Mouse (Mus musculus): ENCODE measurements at regions not wholly inside any gene's neighbourhood (a gene's known extent, or its start where the extent isn't known, plus 50 kb on each side); places are given as distances from the start of the nearest gene placed in this dataset.

DNA sequence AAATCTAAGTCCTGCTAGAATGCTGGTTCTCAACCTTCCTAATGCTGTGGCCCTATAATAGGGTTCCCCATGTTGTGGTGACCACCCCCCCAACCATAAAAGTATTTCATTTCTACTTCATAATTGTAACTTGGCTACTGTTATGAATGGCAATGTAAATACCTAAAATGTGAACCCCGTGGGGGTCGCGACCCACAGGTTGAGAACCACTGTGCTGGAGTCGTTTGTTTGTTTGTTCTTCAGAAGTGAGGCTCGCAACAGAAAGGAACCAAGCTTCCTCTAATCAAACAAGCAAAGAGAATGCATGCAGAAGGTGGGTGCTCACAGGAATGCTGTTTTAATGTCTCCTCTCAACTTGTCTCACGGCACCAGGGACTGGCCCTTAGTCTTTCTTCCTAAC lies 166.4 kb upstream of the Elac2 start:
- Histone ChIP-seq H3K4me1 (no peaks in the 10 kb centered on the region), H3K27ac (no peak overlapping the region), H3K4me2 (no peak overlapping the region), H3K36me3 (no peaks in the 10 kb centered on the region), H3K4me3 (replicated peaks) (no peak overlapping the region), H3K27me3 (replicated peaks) (no peaks in the 10 kb centered on the region), H3K9me3 (no peaks in the 10 kb centered on the region), H3K9ac (no peak overlapping the region)
- WGBS: 69% methylated on average over 6 of the region's 6 CpGs
- no peak for ATAC-seq (ENCODE audit: insufficient read depth, low FRiP score, low read depth)

DNA sequence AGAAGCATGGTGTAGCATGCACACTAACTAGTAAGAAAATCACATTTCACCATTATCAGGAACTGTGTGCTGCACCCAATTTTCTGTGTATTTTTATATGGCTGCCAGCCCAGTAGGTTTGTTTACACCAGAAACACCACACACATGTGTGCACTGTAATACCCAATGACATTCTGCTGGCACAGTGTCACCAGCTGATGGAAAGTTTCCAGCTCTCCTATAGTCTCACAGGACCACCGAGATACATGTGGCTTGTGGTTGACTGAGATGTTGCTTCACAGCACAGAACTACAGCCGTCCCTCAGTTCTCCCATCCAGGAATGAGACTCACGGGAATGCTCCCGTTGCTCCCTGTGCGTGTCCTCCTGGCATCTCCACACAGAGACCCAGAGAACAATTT lies 149.4 kb upstream of the Elac2 start:
- no peak overlapping the region for H3K4me3 ChIP-seq (replicated peaks)
- no peaks in the 10 kb centered on the region for H3K4me1 ChIP-seq
- no peaks in the 10 kb centered on the region for H3K27me3 ChIP-seq (replicated peaks)
- WGBS: 83% methylated on average over 5 of the region's 5 CpGs
- no peak overlapping the region for H3K9ac ChIP-seq
- H3K36me3 ChIP-seq: no peaks in the 10 kb centered on the region
- H3K27ac ChIP-seq: no peak overlapping the region
- no peak overlapping the region for H3K4me2 ChIP-seq
- no peak for ATAC-seq (ENCODE audit: insufficient read depth, low FRiP score, low read depth)
- H3K9me3 ChIP-seq: no peaks in the 10 kb centered on the region

DNA sequence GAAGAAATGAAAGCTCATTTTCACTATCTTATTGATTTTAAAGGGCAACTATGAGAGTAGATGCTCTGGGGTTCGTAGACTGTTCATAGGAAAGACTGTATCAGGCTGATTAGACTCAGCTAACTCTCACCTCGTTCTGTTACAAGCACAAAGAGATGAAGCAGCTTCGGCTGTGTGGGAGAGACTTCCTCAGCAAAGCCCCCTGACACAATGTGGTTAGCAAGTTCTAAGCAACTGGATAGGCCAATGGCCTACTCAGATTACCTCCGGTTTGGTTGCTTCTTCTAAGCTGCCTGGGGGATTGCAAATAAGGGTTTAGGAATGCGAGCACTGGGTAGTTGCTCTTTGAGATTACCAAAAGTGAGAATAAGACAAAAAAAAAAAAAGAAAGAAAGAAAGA lies 146.4 kb upstream of the Elac2 start:
- H3K9me3 ChIP-seq: no peaks in the 10 kb centered on the region
- no peak overlapping the region for H3K27ac ChIP-seq
- H3K4me2 ChIP-seq: no peak overlapping the region
- H3K4me1 ChIP-seq: no peaks in the 10 kb centered on the region
- no peaks in the 10 kb centered on the region for H3K36me3 ChIP-seq
- H3K4me3 ChIP-seq (replicated peaks): no peak overlapping the region
- ATAC-seq (ENCODE audit: insufficient read depth, low FRiP score, low read depth): no peak
- H3K9ac ChIP-seq: no peak overlapping the region
- 70% methylated on average over 5 of the region's 5 CpGs for WGBS
- no peaks in the 10 kb centered on the region for H3K27me3 ChIP-seq (replicated peaks)

DNA sequence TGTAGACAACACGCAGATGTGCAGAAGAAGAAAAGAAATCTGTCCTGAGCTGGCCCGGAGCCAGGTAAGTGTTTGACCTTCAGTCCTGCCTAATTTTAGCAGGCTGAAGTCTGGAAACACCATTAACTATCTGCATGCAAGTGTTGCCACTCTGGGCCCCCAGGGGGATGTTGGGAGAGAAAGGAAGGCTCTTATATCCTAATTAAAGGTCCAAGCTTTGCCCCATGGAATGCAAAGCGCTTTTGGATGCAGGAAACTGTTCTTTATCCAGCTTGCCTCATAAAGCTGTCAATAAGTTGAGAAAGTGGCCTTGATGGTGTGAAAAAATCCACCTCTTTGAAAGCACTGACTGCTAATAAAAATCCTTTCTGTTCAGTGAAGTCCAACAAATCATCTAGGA lies 145.1 kb upstream of the Elac2 start:
- no peaks in the 10 kb centered on the region for H3K9me3 ChIP-seq
- no peak overlapping the region for H3K9ac ChIP-seq
- H3K4me3 ChIP-seq (replicated peaks): no peak overlapping the region
- H3K27me3 ChIP-seq (replicated peaks): no peaks in the 10 kb centered on the region
- no peaks in the 10 kb centered on the region for H3K4me1 ChIP-seq
- no peak overlapping the region for H3K27ac ChIP-seq
- no peaks in the 10 kb centered on the region for H3K36me3 ChIP-seq
- WGBS: 49% methylated on average over 3 of the region's 3 CpGs
- ATAC-seq (ENCODE audit: insufficient read depth, low FRiP score, low read depth): no peak
- no peak overlapping the region for H3K4me2 ChIP-seq

DNA sequence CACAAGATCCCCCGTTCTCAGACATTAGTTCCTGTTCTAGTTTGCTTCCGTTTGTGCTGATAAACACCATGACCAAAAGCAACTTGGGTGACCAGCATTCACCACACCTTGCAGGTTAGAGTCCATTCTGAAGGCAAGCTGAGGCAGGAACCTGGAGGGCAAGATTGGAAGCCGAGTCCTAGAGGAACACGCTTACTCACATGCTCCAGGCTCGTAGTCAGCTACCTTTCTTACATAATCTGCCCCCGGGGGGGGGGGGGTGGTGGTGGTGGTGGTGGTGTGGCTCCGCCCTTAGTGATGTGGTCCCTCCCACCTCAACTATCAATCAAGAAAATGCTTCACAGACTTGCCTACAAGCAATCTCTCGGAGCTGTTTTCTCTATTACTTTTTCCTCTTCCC lies 142.1 kb upstream of the Elac2 start:
- H3K9me3 ChIP-seq: no peaks in the 10 kb centered on the region
- WGBS: 58% methylated on average over 8 of the region's 8 CpGs
- H3K9ac ChIP-seq: no peak overlapping the region
- no peaks in the 10 kb centered on the region for H3K4me1 ChIP-seq
- no peaks in the 10 kb centered on the region for H3K36me3 ChIP-seq
- H3K4me2 ChIP-seq: no peak overlapping the region
- H3K27ac ChIP-seq: no peak overlapping the region
- no peak for ATAC-seq (ENCODE audit: insufficient read depth, low FRiP score, low read depth)
- H3K4me3 ChIP-seq (replicated peaks): no peak overlapping the region
- no peaks in the 10 kb centered on the region for H3K27me3 ChIP-seq (replicated peaks)

DNA sequence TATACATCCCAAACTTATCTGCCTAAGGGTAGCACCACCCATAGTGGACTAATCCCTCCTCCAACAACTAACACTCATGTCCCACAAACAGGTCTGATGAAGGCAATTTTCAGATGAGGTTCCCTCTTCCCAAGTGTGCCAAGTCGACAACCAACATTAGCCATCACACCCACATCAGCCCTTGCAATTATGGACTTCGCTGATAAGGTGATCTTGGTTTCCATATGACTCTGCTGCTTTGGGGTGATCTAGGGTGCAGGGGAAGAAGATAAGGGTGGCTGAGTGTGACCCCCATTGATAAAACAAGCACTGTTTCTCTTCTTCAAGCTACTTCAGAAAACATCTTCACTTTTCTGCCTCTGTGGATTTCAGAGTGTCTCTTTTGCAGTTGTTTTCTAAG lies 137.7 kb upstream of the Elac2 start:
- no peak overlapping the region for H3K27ac ChIP-seq
- no peaks in the 10 kb centered on the region for H3K4me1 ChIP-seq
- no peak overlapping the region for H3K4me3 ChIP-seq (replicated peaks)
- H3K4me2 ChIP-seq: no peak overlapping the region
- no peaks in the 10 kb centered on the region for H3K27me3 ChIP-seq (replicated peaks)
- WGBS: 87% methylated on average over 2 of the region's 2 CpGs
- ATAC-seq (ENCODE audit: insufficient read depth, low FRiP score, low read depth): peak; percentile 85; the same call in 1 of the 2 replicates
- H3K9me3 ChIP-seq: no peaks in the 10 kb centered on the region
- H3K9ac ChIP-seq: no peak overlapping the region
- H3K36me3 ChIP-seq: no peaks in the 10 kb centered on the region

GRCm38 (mm10) chr11:64842775-64843530 lies 135.9 kb upstream of the Elac2 start:
- no peaks in the 10 kb centered on the region for H3K27me3 ChIP-seq (replicated peaks)
- no peak overlapping the region for H3K4me3 ChIP-seq (replicated peaks)
- H3K4me2 ChIP-seq: peak overlapping the region; percentile 21; the same call in 1 of the 2 replicates
- H3K9ac ChIP-seq: no peak overlapping the region
- H3K9me3 ChIP-seq: no peaks in the 10 kb centered on the region
- ATAC-seq (ENCODE audit: insufficient read depth, low FRiP score, low read depth): peak; percentile 85
- H3K27ac ChIP-seq: peak overlapping the region; percentile 42; the same call in 1 of the 2 replicates
- 20% methylated on average over 18 of the region's 18 CpGs for WGBS
- no peaks in the 10 kb centered on the region for H3K4me1 ChIP-seq
- no peaks in the 10 kb centered on the region for H3K36me3 ChIP-seq

DNA sequence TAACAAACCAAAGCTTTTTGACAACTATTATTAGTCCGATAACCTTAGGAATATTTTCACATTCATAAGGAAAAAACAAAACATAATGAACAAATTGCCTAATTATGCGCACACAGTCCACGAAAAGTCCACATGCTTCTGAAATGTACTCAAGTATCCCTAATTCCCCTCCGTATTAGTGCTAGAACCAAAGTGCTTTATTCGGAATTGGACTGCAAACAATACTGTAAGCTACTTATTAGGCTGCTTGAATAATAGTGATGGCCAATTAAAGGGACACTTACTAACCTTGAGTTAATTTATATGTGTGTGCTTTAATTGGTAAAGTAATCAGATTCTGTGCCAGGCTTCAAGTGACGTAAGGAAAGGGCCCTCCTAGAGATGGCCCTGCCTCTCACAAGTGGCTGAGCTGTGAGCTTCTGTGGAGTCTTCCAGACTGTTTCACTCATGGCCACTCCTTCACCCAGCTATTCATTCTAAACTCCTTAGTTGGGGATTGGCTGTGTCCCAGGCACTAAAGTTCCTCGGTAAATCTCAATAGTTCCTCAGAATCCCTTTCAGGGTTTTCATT lies 132.2 kb upstream of the Elac2 start:
- H3K4me3 ChIP-seq (replicated peaks): no peak overlapping the region
- H3K36me3 ChIP-seq: no peaks in the 10 kb centered on the region
- H3K27ac ChIP-seq: no peak overlapping the region
- H3K4me1 ChIP-seq: no peaks in the 10 kb centered on the region
- H3K4me2 ChIP-seq: no peak overlapping the region
- no peaks in the 10 kb centered on the region for H3K9me3 ChIP-seq
- ATAC-seq (ENCODE audit: insufficient read depth, low FRiP score, low read depth): no peak
- WGBS: 83% methylated on average over 7 of the region's 7 CpGs
- no peaks in the 10 kb centered on the region for H3K27me3 ChIP-seq (replicated peaks)
- H3K9ac ChIP-seq: no peak overlapping the region

DNA sequence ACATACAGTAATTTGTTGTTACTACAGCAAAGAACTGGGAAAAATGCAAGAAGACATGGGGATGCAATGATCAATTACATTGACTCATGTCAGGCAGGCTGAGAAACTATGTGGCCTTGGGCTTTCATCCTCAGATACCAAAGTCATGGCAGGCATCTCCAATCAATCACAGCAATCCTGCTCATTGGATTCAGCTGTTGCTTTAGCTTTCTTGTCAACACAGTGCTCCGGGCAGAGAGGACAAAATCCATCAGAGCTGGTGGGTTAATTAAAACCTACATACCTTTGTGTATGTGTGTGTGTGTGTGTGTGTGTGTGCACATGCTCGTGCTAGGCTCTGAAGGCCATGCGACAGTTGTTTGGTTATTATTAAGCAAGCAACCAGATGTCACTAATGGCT lies 119.2 kb upstream of the Elac2 start:
- ATAC-seq (ENCODE audit: insufficient read depth, low FRiP score, low read depth): no peak
- Histone ChIP-seq H3K4me1 (no peaks in the 10 kb centered on the region), H3K4me3 (replicated peaks) (no peak overlapping the region), H3K9ac (no peak overlapping the region), H3K27ac (no peak overlapping the region), H3K27me3 (replicated peaks) (no peaks in the 10 kb centered on the region), H3K4me2 (no peak overlapping the region), H3K9me3 (no peaks in the 10 kb centered on the region), H3K36me3 (no peaks in the 10 kb centered on the region)
- WGBS: 28% methylated on average over 3 of the region's 3 CpGs

DNA sequence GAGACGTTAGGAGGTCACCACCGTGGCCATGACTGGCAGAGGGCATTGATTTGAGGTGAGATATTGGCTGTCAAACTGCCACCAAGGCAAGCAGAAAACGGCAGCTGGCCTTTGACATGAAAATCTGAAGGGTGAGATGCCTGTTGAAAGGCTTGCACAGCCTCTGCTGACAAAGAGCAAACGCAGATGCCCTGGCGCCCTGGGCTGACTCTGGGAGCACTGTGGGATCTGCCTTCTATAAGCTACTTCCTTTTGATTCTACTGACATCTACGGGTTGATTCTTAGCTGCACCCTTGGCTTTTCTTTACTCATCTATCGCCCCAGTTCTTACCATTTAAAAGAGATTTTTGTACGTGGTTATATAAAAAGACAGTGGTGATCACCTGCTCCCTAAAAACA lies 98.2 kb upstream of the Elac2 start:
- ATAC-seq (ENCODE audit: insufficient read depth, low FRiP score, low read depth): no peak
- 26% methylated on average over 8 of the region's 8 CpGs for WGBS
- Histone ChIP-seq H3K27me3 (replicated peaks) (no peaks in the 10 kb centered on the region), H3K9me3 (no peaks in the 10 kb centered on the region), H3K4me3 (replicated peaks) (no peak overlapping the region), H3K9ac (no peak overlapping the region), H3K4me2 (no peak overlapping the region), H3K4me1 (no peaks in the 10 kb centered on the region), H3K27ac (no peak overlapping the region), H3K36me3 (no peaks in the 10 kb centered on the region)

DNA sequence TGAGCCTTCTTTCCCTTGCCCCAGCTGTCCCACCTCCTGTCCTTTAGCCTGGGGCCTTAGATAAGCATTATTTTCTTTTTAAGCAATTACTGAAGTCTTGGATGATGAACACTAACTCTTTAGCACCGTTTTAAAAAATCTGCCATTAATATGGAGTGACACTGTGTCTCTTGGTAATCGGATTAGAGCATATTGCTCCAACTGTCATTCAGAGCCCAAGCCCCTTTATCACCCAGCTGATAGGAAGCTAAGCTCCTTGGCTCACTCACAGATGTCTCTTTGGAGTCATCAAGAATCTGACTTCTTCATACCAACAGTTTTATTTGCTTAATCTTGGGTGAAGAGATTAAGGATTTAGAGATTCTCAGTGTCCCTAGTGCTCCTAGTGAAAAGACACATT lies 94.3 kb upstream of the Elac2 start:
- ATAC-seq (ENCODE audit: insufficient read depth, low FRiP score, low read depth): no peak

DNA sequence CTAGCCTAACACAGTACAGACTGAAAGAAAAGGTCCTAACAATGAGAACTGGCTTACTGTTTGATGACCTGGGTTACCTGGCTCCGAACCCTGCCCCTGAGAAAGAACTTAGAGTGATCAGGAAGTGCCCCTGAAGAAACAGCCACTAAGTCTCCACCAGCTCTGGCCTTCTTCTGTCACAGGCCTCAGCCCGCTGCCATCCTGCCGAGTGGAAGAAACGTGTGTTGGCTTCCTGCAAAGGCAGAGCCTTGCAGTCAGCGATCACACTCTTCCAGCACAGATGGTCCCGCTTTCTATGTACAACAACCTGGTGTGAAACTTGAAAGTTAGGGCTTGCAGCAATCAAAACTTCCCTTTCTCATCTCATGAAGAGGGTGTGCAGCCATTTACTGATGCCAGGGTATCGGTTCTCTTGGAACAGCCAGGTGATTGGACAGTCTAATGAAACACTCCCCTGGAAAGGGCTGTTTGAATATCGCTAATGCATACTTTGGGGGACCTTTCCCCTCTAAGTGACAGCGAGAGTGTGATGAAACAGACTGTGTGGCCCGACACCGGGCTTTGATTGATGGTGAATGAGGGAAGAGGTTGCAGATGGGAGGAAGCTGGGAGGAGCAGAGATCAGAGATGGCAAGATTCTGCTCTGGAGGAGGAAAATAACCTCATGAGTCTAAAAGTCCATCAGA lies 89.4 kb upstream of the Elac2 start:
- no peak overlapping the region for H3K9ac ChIP-seq
- no peaks in the 10 kb centered on the region for H3K36me3 ChIP-seq
- no peaks in the 10 kb centered on the region for H3K4me1 ChIP-seq
- no peaks in the 10 kb centered on the region for H3K9me3 ChIP-seq
- H3K27ac ChIP-seq: no peak overlapping the region
- no peak overlapping the region for H3K4me2 ChIP-seq
- ATAC-seq (ENCODE audit: insufficient read depth, low FRiP score, low read depth): no peak
- no peaks in the 10 kb centered on the region for H3K27me3 ChIP-seq (replicated peaks)
- 43% methylated on average over 11 of the region's 11 CpGs for WGBS
- H3K4me3 ChIP-seq (replicated peaks): no peak overlapping the region

More for the DNA sequence above, 94.3 kb upstream of the Elac2 start:
- Histone ChIP-seq H3K9ac (no peak overlapping the region), H3K4me3 (replicated peaks) (no peak overlapping the region), H3K36me3 (no peaks in the 10 kb centered on the region), H3K4me2 (no peak overlapping the region), H3K27ac (no peak overlapping the region), H3K4me1 (no peaks in the 10 kb centered on the region), H3K9me3 (no peaks in the 10 kb centered on the region), H3K27me3 (replicated peaks) (no peaks in the 10 kb centered on the region)
- WGBS: 57% methylated on average over 2 of the region's 2 CpGs
